Mouse (Mus musculus) forebrain, embryonic 10.5 days (tissue): Measurements from ENCODE around the gene Upp2. TPM values are rescaled to one million over a fixed set of nuclear protein-coding genes. Genes with fewer than 3 reads are reported as not detected.

Experiments used
- DNase-seq: peaks from one replicate; pipeline ENCODE4 v3.0.0-alpha.2; 2017; ENCODE audit warnings: low spot score; ENCODE audit errors: extremely low spot score
- H3K27ac ChIP-seq: fragments of 300-500 bp; sonication (generic); 2 replicates; pipeline ENCODE4 v1.5.1; 2016; ENCODE audit warnings: mild to moderate bottlenecking
- H3K27me3 ChIP-seq: fragments of 300-500 bp; sonication (generic); 2 replicates; pipeline ENCODE4 v1.6.1; 2016; ENCODE audit warnings: mild to moderate bottlenecking; ENCODE audit not compliant: poor library complexity, severe bottlenecking
- H3K36me3 ChIP-seq: fragments of 300-500 bp; sonication (generic); replicated peaks from 2 replicates; pipeline ENCODE4 v1.6.1; 2016; ENCODE audit warnings: mild to moderate bottlenecking, moderate library complexity
- H3K4me1 ChIP-seq: fragments of 300-500 bp; sonication (generic); 2 replicates; pipeline ENCODE4 v1.6.1; 2016
- H3K4me3 ChIP-seq: fragments of 300-500 bp; sonication (generic); 2 replicates; pipeline ENCODE4 v1.5.1; 2016; ENCODE audit warnings: mild to moderate bottlenecking, moderate library complexity
- H3K9me3 ChIP-seq: fragments of 300-500 bp; sonication (generic); 2 replicates; pipeline ENCODE4 v1.6.1; 2016; ENCODE audit warnings: mild to moderate bottlenecking, moderate library complexity
- WGBS: fragments of 180-500 bp; shearing (Covaris S2); methylation state at CpG from one replicate; pipeline ENCODE4 v1.1.7; 2016; 5-methylcytosine and 5-hydroxymethylcytosine counted together
- polyA plus RNA-seq: library from polyadenylated mRNA; unstranded; fragments of >200 nt; fragmentation: Nextera tagmentation; extraction: Ambion mirVana; gene quantifications from 2 replicates; pipeline ENCODE4 v1.2.1, GENCODE M21; 2016

Upp2 gene
- polyA plus RNA-seq, 1 experiment from 2014 or later: 3.9 TPM

GRCm38 (mm10) chr2:58748296-58748695, 181.2 kb downstream of the Upp2 start:
- 87% methylated on average over 5 of the region's 5 CpGs for whole genome bisulfite sequencing
- Histone ChIP-seq H3K4me3 (no peak overlapping the region), H3K27ac (no peak overlapping the region), H3K27me3 (no peaks in the 10 kb centered on the region), H3K4me1 (peaks cover 4% of the 10 kb centered on the region; the same call in 1 of the 2 replicates), H3K36me3 (no peaks in the 10 kb centered on the region), H3K9me3 (no peaks in the 10 kb centered on the region; the same call in 1 of the 2 replicates)
- no peak for DNase-seq

GRCm38 (mm10) chr2:58752891-58753290, 185.8 kb downstream of the Upp2 start:
- DNase-seq: no peak
- Histone ChIP-seq H3K4me3 (no peak overlapping the region), H3K4me1 (peaks cover 4% of the 10 kb centered on the region; the same call in 1 of the 2 replicates), H3K36me3 (no peaks in the 10 kb centered on the region), H3K27ac (no peak overlapping the region), H3K27me3 (no peaks in the 10 kb centered on the region), H3K9me3 (no peaks in the 10 kb centered on the region; the same call in 1 of the 2 replicates)
- 25% methylated on average over 2 of the region's 2 CpGs for WGBS

GRCm38 (mm10) chr2:58754736-58755135, 187.6 kb downstream of the Upp2 start:
- no peak overlapping the region for H3K27ac ChIP-seq
- peaks cover 3% of the 10 kb centered on the region; the same call in 1 of the 2 replicates for H3K4me1 ChIP-seq
- 79% methylated on average over 3 of the region's 3 CpGs for WGBS
- no peaks in the 10 kb centered on the region; the same call in 1 of the 2 replicates for H3K9me3 ChIP-seq
- no peaks in the 10 kb centered on the region for H3K27me3 ChIP-seq
- H3K36me3 ChIP-seq: no peaks in the 10 kb centered on the region
- H3K4me3 ChIP-seq: no peak overlapping the region
- DNase-seq: no peak

GRCm38 (mm10) chr2:58758081-58758480, 191.0 kb downstream of the Upp2 start:
- H3K36me3 ChIP-seq: no peaks in the 10 kb centered on the region
- no peak for DNase-seq
- H3K4me3 ChIP-seq: no peak overlapping the region
- 90% methylated on average over 2 of the region's 2 CpGs for WGBS
- 0 out of 2 replicates have a peak, but pooled peaks cover 3% of the 10 kb centered on the region for H3K4me1 ChIP-seq
- no peaks in the 10 kb centered on the region for H3K27me3 ChIP-seq
- no peaks in the 10 kb centered on the region for H3K9me3 ChIP-seq
- H3K27ac ChIP-seq: no peak overlapping the region

DNA sequence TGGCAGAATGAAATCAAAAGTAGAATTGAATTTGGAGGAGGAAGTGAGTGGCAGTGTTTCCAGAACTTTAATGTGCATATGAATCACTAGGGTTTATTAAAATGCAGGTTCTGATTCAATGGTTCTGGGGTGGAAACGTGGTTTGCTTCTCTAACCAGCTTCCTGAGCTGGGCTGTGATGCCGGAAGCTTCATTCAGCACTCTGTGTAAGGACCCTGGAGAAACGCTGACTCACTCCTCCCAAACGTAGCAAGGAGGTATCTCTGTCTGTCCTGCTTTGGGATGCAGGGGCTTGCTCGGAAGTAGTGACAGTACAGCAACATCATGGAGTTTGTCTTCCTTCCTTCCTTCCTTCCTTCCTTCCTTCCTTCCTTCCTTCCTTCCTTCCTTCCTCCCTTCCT, 192.6 kb downstream of the Upp2 start:
- Histone ChIP-seq H3K36me3 (no peaks in the 10 kb centered on the region), H3K4me3 (no peak overlapping the region), H3K27ac (no peak overlapping the region), H3K27me3 (no peaks in the 10 kb centered on the region), H3K9me3 (no peaks in the 10 kb centered on the region), H3K4me1 (0 out of 2 replicates have a peak, but pooled peaks cover 3% of the 10 kb centered on the region)
- 72% methylated on average over 5 of the region's 5 CpGs for WGBS
- no peak for DNase-seq

DNA sequence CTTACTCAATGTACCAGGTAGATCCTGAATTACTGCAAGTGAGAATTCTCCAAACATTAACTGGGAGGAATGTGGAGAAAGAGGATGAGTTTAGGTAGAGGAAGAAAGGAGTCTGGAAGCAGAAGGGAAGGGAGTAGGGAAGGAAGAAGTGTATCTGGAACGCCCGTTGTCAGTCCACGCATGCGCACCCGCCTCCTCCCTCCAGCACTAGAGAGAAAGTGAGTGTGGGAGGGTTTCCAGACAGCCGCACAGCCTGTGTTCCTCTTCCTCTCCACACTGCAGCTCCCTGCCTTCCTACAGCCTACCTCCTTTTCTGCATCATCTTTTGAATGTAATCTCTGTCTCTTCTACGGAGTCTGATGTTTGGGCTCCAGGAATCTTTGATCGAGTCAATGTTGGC, 198.0 kb downstream of the Upp2 start:
- no peak overlapping the region for H3K27ac ChIP-seq
- no peak for DNase-seq
- H3K36me3 ChIP-seq: no peaks in the 10 kb centered on the region
- H3K4me3 ChIP-seq: no peak overlapping the region
- H3K27me3 ChIP-seq: no peaks in the 10 kb centered on the region
- 0 out of 2 replicates have a peak, but pooled peaks cover 3% of the 10 kb centered on the region for H3K4me1 ChIP-seq
- no peaks in the 10 kb centered on the region for H3K9me3 ChIP-seq
- WGBS: 98% methylated on average over 8 of the region's 8 CpGs

GRCm38 (mm10) chr2:58773833-58774232, 206.7 kb downstream of the Upp2 start:
- no peaks in the 10 kb centered on the region for H3K27me3 ChIP-seq
- no peak for DNase-seq
- no peaks in the 10 kb centered on the region for H3K4me1 ChIP-seq
- H3K9me3 ChIP-seq: no peaks in the 10 kb centered on the region
- no peak overlapping the region for H3K27ac ChIP-seq
- H3K4me3 ChIP-seq: no peak overlapping the region
- no peaks in the 10 kb centered on the region for H3K36me3 ChIP-seq
- 94% methylated on average over 9 of the region's 9 CpGs for WGBS

GRCm38 (mm10) chr2:58778986-58779495, 211.9 kb downstream of the Upp2 start:
- Histone ChIP-seq H3K4me3 (no peak overlapping the region), H3K36me3 (no peaks in the 10 kb centered on the region), H3K4me1 (no peaks in the 10 kb centered on the region), H3K9me3 (no peaks in the 10 kb centered on the region), H3K27me3 (no peaks in the 10 kb centered on the region), H3K27ac (no peak overlapping the region)
- no peak for DNase-seq
- WGBS: 80% methylated on average over 3 of the region's 3 CpGs

GRCm38 (mm10) chr2:58783526-58783925, 216.4 kb downstream of the Upp2 start:
- no peaks in the 10 kb centered on the region for H3K36me3 ChIP-seq
- H3K4me3 ChIP-seq: no peak overlapping the region
- WGBS: 80% methylated on average over 1 of the region's 1 CpGs
- DNase-seq: no peak
- H3K27me3 ChIP-seq: no peaks in the 10 kb centered on the region
- H3K4me1 ChIP-seq: peaks cover 12% of the 10 kb centered on the region
- H3K9me3 ChIP-seq: no peaks in the 10 kb centered on the region
- H3K27ac ChIP-seq: no peak overlapping the region

- Histone ChIP-seq H3K9me3 (no peaks in the 10 kb centered on the region), H3K27me3 (no peaks in the 10 kb centered on the region), H3K36me3 (no peaks in the 10 kb centered on the region), H3K4me1 (peaks cover 12% of the 10 kb centered on the region), H3K27ac (no peak overlapping the region), H3K4me3 (no peak overlapping the region)
- 90% methylated on average over 3 of the region's 3 CpGs for WGBS
- DNase-seq: no peak
Measured at GRCm38 (mm10) chr2:58786177-58786576, 219.1 kb downstream of the Upp2 start.

DNA sequence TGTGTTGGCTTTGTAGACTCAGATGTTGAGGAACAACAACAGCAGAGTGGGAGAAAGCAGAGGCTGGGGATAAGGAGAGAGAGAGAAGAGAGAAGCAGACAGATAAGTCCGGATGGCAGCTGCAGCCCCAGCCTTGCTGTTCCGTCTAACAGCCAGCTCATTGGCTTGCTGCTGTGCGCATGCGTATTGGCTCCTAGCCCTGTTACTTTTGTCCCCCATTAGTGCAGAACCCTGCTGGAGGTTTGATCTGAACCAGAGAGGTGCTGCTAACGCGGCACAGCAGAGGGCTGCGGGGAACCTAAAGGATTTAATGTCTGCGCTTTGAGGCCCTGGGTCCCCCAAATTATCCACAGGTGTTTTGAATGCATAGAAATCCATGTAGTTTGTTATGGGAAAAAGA, 219.6 kb downstream of the Upp2 start:
- 66% methylated on average over 8 of the region's 8 CpGs for WGBS
- Histone ChIP-seq H3K4me1 (peaks cover 12% of the 10 kb centered on the region), H3K9me3 (no peaks in the 10 kb centered on the region), H3K27me3 (no peaks in the 10 kb centered on the region), H3K36me3 (no peaks in the 10 kb centered on the region), H3K27ac (no peak overlapping the region), H3K4me3 (no peak overlapping the region)
- DNase-seq: no peak

GRCm38 (mm10) chr2:58787360-58787759, 220.3 kb downstream of the Upp2 start:
- WGBS: 57% methylated on average over 7 of the region's 7 CpGs
- H3K27me3 ChIP-seq: no peaks in the 10 kb centered on the region
- DNase-seq: no peak

DNA sequence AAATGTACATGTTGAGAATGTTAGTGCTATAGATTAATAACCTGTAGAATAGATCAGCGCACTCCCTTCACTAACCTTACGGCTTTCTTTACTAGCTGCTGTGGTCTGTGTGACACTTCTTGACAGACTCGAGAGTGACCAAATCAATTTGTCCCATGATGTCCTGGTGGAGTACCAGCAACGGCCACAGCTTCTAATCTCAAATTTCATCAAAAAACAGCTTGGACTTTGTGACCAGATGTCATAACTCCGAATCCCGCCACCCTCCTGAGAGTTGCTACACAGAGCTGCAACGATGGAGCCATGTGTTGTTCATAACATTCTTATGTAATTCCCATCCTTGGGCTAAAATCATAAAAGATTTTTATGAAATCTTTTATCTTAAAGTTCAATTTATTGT, 222.8 kb downstream of the Upp2 start:
- H3K36me3 ChIP-seq: no peaks in the 10 kb centered on the region
- H3K27ac ChIP-seq: no peak overlapping the region
- H3K9me3 ChIP-seq: no peaks in the 10 kb centered on the region
- H3K27me3 ChIP-seq: no peaks in the 10 kb centered on the region
- peaks cover 15% of the 10 kb centered on the region for H3K4me1 ChIP-seq
- H3K4me3 ChIP-seq: no peak overlapping the region
- no peak for DNase-seq
- 91% methylated on average over 7 of the region's 7 CpGs for WGBS

More at GRCm38 (mm10) chr2:58787360-58787759, 220.3 kb downstream of the Upp2 start:
- Histone ChIP-seq H3K36me3 (no peaks in the 10 kb centered on the region), H3K4me3 (no peak overlapping the region), H3K27ac (no peak overlapping the region), H3K4me1 (peaks cover 14% of the 10 kb centered on the region), H3K9me3 (no peaks in the 10 kb centered on the region)

DNA sequence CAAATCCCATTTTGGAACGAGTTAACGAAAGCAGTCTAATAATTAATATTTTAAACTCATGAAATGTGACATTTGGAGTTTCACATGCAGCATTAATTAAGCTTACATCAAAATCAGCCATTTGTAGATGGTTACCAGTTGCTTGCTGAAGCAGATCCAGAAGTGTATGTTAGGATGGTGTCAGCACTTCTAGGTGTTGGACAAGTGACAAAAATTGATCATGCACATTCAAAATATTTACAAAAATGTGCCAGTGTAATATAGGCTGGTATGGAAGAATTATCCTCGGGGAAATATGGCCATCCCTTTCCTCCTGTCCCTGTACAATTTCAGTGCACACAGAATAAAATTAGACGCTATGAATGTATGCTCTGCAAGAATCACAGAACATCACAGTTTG, 223.3 kb downstream of the Upp2 start:
- 92% methylated on average over 4 of the region's 4 CpGs for WGBS
- Histone ChIP-seq H3K4me1 (peaks cover 15% of the 10 kb centered on the region), H3K27me3 (no peaks in the 10 kb centered on the region), H3K4me3 (no peak overlapping the region), H3K27ac (no peak overlapping the region), H3K36me3 (no peaks in the 10 kb centered on the region), H3K9me3 (no peaks in the 10 kb centered on the region)
- DNase-seq: no peak
